Mouse (Mus musculus): ENCODE results near the gene Vmn2r74.

The Vmn2r74 gene

DNA sequence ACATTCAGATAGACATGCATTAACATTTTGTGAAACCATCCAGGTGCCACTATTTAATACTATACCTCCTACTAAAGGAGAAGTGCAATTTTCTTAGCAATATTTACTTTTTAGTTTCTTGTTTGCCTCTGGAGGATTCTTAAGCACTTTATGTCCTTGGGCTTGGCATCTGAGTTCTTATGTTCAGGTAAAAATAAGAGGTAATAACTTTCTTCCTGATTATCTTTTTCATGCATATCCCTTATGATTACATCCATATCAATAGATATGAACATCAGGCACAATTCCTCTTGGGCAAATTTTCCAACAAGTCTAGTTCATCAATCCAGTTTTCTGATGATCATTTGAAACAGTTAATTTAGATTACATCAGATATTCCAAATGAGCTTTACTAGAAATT lies at the start of gene Vmn2r74:
Vmn2r74 (minus strand) TSS at position 101 of the 400 bp plus-strand sequence.
- DNase-seq (ENCODE audit: low read depth, low spot score) = no peak

DNA sequence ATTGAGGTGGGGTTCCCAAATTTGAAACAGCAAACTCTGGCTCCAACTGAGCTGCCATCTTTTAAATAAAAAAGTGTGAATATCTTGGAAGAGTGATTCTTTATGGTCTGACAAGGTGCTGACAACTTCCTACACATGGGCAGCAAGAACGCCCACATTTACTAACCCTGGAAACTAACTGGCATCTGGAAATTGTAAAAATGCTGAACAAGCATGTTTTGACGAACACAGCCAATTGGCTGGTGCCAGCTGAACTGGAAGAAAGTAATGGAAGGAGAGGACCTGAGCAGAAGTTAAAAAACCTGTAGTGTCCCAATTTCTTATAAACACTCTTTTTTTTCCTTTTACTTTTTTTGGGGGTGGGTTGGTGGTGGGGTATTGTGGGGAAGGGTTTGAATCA lies 46.1 kb upstream of the Vmn2r74 start:
- DNase-seq (ENCODE audit: low read depth, low spot score) = no peak

Measured in CD4-positive, CD25-positive, alpha-beta regulatory T cell, adult 2 months (primary cell).